Mouse (Mus musculus) adrenal gland, postnatal 25 days (tissue): ENCODE data around the gene Krt13. TPM values are rescaled to one million over a fixed set of nuclear protein-coding genes. Genes with fewer than 3 reads are reported as not detected.

Experiments used
- DNase-seq: peaks from one replicate; pipeline ENCODE4 v3.0.0; 2021; ENCODE audit warnings: mixed read lengths
- total RNA-seq: library from RNA; stranded (reverse); gene quantifications from 2 replicates; pipeline ENCODE4 v1.2.3, GENCODE M21; 2021

Krt13 gene
- total RNA-seq, 1 experiment from 2014 or later: not detected

DNA sequence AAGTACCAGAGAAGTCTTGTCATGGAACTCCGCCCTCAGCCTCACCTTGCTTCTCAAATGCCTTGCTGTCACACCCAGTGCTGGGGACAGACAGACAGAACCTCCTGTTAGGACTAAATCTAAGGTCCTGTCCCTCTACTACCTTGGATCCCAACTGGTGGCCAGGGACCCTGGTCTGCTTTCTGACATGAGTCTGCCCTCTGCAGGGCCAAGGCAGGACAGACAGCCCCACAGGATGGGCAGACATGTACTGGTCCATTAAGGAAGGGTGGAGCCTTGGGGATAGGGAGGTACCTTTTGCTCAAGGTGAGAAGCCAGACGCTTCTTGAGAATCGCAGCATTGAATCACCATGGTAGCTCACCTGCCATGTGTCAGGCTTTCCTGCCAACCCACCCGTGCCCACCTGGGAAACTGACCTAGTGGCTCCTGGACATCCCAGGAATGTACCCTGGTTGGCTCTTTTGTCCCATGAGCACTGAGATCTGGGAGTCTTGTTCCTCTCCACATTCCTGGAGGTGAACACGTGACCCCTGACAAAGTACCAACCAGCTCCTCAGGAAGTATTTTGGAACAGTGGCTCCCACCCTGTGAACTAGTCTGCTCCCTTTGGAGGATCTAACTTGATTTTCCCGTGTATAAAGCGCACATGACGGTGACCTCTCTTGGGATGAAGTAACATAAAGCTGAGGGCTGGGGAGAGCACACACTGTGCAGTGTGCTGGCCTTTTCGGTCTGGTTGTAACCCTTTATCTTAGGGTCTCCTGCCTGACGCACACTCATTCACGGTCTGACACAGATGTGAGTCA is 8.2 kb downstream of the Krt13 start:
- no peak for DNase-seq

DNA sequence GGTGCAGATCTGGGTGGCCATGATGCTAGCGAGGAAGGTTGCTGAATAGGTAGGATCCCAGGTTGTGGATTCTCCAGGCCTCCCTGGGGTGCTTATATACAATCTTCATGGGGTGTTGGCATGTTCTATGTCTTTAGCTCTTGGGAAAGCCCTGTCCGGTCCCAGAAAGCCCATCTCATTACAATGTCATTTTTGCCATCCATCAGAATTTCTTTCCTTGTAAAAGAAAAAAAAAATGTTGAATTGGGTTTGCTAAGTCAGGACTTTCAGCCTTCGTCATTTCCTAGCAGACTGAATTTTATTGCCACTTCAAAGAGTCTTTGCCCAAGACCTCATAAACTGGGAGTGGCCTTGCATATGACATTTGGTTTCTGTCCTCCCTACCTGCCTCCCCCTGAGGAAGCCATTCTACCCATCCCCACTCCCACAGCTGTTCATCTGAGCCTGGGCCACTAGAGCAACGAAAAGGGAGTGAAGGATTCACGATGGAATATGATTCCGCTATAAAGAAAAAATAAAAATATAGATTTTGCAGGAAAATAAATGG is 15.7 kb downstream of the Krt13 start, which contains the start of gene Krt36:
Gene Krt36 (minus strand): TSS at position 51 of the 547 bp plus-strand sequence.
- DNase-seq: no peak

DNA sequence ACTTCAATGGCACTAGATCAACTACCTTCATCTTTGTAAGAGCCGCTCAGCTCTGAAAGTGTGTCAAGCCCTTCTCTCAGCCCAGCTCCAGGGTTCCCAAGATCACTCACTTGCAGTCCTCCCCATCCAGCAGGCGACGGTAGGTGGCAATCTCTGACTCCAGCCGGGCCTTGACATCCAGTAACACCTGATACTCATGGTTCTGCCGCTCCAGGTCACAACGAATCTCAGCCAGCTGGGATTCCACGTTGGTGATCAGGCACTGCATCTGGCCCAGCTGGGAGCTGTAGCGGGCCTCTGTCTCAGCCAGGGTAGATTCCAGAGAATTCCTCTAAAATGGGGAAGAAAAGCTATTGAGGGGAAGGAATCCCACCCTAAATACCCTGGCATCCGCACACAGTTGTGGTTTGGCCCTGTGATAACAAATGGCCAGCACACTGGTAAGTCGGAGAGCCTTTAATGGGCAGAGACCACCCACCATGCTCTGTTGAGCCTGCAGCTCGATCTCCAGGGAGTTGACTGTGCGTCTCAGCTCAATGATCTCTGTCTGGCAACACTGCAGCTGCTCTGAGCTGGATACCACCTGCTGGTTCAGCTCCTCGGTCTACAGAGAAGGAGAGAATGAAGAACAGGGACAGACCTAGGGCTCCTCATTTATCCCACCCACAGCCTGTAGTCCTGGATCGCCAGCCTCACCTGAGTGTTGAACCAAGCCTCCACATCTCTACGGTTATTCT is 18.5 kb downstream of the Krt13 start:
- DNase-seq: no peak

DNA sequence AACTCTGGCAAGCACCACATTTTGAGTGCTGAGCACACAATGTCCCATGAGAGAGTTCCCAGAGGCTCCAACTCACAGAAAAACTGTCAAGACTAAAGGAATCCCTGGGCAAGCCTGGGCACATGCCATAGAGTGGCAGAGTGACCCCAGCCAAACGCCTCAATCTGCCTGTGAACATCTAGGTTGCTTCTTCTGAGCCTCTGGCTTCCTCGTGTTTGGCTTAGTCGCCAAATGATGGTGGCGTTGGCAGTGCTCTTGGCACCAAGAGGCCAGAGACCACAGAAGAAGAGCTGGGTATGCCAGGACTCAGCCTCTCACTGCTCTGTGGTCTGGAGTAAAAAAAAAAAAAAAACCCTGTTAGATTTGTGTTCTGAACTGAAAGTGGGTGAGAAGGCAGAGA is 21.0 kb downstream of the Krt13 start:
- no peak for DNase-seq

DNA sequence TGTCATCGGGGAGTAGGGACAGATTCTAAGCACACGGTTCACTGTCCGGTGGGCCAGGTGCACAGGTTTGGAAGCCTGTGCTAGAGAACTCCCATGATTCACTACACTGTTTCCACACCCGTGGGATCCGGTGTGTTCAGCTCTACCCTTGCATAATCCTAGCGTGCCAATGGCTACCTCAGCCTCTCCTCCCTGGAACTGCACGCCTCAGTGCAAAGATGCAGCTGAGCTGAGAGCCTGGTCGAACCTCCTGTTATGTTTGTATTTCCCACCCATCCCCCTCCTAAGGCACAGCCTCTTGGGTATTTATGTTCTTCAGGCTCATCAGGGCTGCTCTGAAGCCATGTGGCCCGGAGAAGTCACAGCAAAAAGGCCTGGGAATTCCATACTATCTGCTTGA is 23.5 kb downstream of the Krt13 start:
- no peak for DNase-seq

DNA sequence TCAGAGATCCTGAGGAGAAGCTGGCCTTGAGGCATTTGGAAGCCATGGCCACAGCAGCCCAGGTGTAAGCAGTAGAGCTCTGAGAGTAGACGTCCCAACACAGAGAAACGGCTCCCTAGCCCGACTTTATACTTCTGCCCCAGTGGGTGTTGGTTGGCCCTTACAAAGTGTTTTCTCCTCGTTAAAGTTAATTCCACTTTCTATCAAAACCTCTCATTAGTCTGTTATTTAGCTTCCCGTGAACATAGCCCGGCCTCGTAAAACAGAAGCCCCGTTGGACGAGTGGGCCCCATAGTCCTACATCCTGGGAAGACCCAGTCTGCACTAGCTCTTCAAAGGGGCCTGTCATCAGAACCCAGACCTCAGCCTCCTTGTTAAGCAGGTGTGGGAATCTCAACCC is 25.2 kb downstream of the Krt13 start, which contains the start of gene Krt35:
Gene Krt35 (minus strand): TSS at position 101 of the 400 bp plus-strand sequence.
- no peak for DNase-seq

DNA sequence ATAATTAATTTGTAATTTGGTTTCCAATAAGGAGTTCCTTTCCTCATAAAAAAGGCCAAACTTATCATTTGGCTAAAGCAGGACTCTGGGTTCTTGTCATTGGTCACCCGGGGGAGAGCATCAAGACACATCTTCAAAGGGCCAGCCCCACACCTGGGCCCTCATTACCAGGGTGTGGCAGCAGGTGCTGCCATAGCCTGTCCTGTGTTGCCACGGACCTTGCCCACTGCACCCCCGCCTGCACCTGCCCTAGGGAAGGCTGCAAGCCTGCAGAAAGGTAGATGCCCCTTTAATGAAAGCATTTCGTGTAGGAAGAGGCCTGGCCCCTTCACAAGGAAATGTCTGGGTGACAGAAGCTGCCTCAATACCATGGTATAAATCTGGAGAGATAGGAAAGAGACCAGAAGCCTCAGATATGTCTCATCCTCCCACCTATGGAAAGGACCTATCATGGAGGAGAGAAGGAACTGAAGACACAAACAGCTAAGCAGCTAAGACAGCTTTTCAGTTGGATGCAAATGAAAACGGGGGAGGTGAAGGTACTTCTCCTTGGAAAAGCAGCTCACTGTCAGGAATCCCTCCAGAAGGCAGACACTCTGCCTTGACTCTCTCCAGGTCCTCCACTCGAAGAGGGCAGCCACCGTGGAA is 32.9 kb downstream of the Krt13 start:
- no peak for DNase-seq

DNA sequence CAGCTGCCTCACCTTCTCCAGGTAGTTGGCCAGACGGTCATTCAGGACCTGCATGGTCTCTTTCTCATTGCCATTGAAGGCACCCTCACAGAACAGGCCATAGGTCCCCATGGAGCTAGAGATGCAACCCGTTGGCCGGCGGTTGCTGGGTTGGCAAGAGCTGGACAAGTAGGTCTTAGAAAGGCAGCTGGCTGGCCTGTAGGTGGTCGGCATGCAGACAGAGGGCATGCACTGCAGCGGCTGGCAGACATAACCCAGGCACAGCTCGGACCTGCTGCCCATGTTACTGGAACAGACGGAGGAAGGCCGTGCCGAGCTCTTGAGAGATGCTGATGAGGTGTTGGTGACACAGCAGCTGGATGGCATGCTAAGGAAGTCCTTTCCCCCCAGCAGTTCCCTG is 33.5 kb downstream of the Krt13 start, which contains the start of gene Krt32:
Gene Krt32 (minus strand): TSS at position 366 of the 400 bp plus-strand sequence.
- DNase-seq: no peak

DNA sequence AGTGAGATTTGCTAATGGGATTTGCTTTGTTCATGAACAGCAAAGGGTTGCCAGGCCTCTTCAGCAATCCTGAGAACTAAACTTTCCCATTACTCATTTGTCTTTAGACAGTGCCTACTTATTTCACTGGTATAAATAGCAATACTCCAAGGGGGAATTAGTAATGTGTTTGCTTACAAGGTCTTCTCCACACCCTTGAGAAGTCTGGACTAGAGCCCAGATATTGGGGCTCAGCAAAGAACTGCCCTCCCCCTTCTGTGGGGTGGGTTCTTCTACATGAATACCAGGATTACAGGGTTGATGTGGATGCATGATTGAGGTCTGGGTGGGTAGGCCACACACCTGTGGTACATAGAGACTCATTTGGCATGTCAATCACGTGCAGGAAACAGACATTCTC is 47.5 kb downstream of the Krt13 start:
- no peak for DNase-seq

Other genes with a start within 250 kb of the Krt13 start
- not detected in 2 replicates for gene Krtap9-1, start 248.2 kb downstream of the Krt13 start, total RNA-seq
- not detected in 2 replicates for gene Gm11567, start 242.4 kb downstream of the Krt13 start, total RNA-seq
- gene Krtap31-1, start 213.6 kb downstream of the Krt13 start, total RNA-seq: not detected in 2 replicates
- not detected in 2 replicates for gene Gm11565, start 206.8 kb downstream of the Krt13 start, total RNA-seq
- gene Krtap31-2, start 185.3 kb downstream of the Krt13 start, total RNA-seq: not detected in 2 replicates
- not detected in 2 replicates for gene Krtap9-5, start 173.1 kb downstream of the Krt13 start, total RNA-seq
- not detected in 2 replicates for gene Krtap29-1, start 142.5 kb downstream of the Krt13 start, total RNA-seq
- not detected in 2 replicates for gene Krtap16-1, start 135.0 kb downstream of the Krt13 start, total RNA-seq
- not detected in 2 replicates for gene Krtap17-1, start 127.6 kb downstream of the Krt13 start, total RNA-seq
- not detected in 2 replicates for gene Krt33a, start 105.4 kb downstream of the Krt13 start, total RNA-seq
- gene Krt33b, start 91.7 kb downstream of the Krt13 start, total RNA-seq: not detected in 2 replicates
- not detected in 2 replicates for gene Krt34, start 80.0 kb downstream of the Krt13 start, total RNA-seq
- gene Krt31, start 71.0 kb downstream of the Krt13 start, total RNA-seq: not detected in 2 replicates
- not detected in 2 replicates for gene Krt32, start 33.3 kb downstream of the Krt13 start, total RNA-seq
- gene Krt35, start 25.3 kb downstream of the Krt13 start, total RNA-seq: not detected in 2 replicates
- gene Krt36, start 15.9 kb downstream of the Krt13 start, total RNA-seq: 0.18 TPM in 1 of 2 replicates, not detected in the other
- gene Krt15, start 14.4 kb upstream of the Krt13 start, total RNA-seq: not detected in 2 replicates
- gene Krt19, start 27.1 kb upstream of the Krt13 start, total RNA-seq: 0.82 and 1.4 TPM in 2 replicates
- gene Krt9, start 71.7 kb upstream of the Krt13 start, total RNA-seq: not detected in 2 replicates
- not detected in 2 replicates for gene Krt14, start 86.0 kb upstream of the Krt13 start, total RNA-seq
- not detected in 2 replicates for gene Krt16, start 127.3 kb upstream of the Krt13 start, total RNA-seq
- gene Krt17, start 139.5 kb upstream of the Krt13 start, total RNA-seq: not detected in 2 replicates
- not detected in 2 replicates for gene Krt42, start 148.3 kb upstream of the Krt13 start, total RNA-seq
- gene Eif1, start 198.3 kb upstream of the Krt13 start, total RNA-seq: 904 and 1,056 TPM in 2 replicates
- gene Gast, start 212.8 kb upstream of the Krt13 start, total RNA-seq: not detected in 2 replicates
- gene Hap1, start 234.6 kb upstream of the Krt13 start, total RNA-seq: 46.0 and 68.7 TPM in 2 replicates